Mouse (Mus musculus): ENCODE results near the gene Cbx3.

DNA sequence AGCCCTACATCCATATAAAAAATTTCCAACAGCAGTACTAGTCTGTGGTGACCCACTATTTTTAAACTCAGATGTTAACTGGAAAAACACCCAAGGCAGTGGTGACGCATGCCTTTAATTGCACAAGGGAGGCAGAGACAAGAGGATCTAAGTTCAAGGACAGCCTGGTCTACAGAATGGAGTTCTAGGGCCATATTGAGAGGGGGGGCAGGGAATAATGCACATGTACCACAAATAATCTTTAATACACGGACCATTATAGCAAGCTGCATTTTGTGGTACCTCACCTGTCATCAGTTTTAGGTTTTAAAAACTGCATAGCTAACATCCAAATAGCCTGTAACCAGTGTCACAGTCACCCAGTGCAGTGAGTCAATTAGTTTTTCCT is 11.2 kb upstream of the Cbx3 start:
- TF ChIP-seq CTCF (IDR thresholded peaks at IDR 0.05; ENCODE audit: low read depth) (no peak), EP300 (IDR thresholded peaks at IDR 0.05; ENCODE audit: low read depth) (no peak)
